Mouse (Mus musculus) erythroblast, adult 5-6 weeks (primary cell): Measurements from ENCODE around the gene Vmn1r171. TPM values are rescaled to one million over a fixed set of nuclear protein-coding genes. Genes with fewer than 3 reads are reported as not detected.
"Not testable (repeated sequence)": the region's sequence is repeated elsewhere in the genome, so short reads cannot be mapped to it uniquely, and the experiment has no call there.

ENCODE experiments used
- ATAC-seq: replicated peaks from 2 replicates; pipeline ENCODE4 v1.8.0; 2016; ENCODE audit warnings: moderate number of reproducible peaks, mild to moderate bottlenecking, moderate TSS enrichment, inconsistent platforms; ENCODE audit not compliant: poor library complexity, low FRiP score, severe bottlenecking
- total RNA-seq, 2 experiments: library from RNA; stranded (forward) in 1 of 2; stranded (reverse) in 1 of 2; fragments of 150-400 nt in 1 of 2; fragments of 200-764, 138-1000 nt in 1 of 2; gene quantifications; 2 replicates each; pipeline versions ENCODE4 v1.2.3 to v1.2.4; 2015 to 2017; ENCODE audit warnings: low replicate concordance in 2 of 2

Gene Vmn1r171
- total RNA-seq (2015; ENCODE audit: low replicate concordance) (not detected in 2 replicates), total RNA-seq (2017; ENCODE audit: low replicate concordance) (not detected in 2 replicates)

DNA sequence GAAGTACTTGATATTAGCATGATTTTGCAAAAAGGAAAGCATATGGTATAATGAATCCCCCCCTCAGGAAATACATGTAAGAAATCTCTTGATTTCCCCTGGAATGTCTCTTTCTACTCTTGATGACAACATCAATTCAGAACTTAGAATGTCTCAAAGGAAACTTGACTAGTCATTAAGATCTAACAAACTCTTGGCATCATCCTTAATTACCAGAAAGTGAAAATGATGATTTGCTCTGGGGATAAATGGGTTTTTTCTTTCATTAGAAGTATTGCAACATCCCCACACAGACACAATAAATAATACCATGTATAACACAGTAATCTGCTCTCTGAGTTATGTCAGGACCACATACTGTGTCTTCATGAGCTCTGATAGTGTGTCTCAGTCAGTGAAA is at the start of gene Vmn1r171:
Vmn1r171 (plus strand) TSS at position 301 of the 400 bp plus-strand sequence.
- no peak for ATAC-seq

DNA sequence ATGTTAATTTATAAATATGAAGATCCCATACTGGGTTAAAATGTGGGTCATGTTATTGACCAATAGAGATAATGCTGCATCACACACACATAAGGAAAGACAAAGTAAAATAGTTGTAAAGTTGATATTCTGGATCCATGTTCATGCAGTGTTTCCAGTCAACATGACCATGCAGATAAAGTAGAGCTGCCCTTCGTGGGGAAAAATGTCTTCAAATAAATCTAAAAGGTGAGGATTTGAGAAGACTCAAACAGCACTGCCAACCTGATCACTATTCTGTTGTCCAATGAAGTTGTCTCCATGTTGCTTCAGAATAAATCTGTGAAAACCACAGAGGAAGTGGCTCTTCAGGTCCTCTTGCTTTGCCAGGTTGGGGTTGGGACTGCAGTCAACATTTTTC is 24.6 kb upstream of the Vmn1r171 start, which contains the start of gene Vmn1r170:
Vmn1r170 (plus strand) TSS at position 301 of the 400 bp plus-strand sequence.
- ATAC-seq, result not testable (repeated sequence)

DNA sequence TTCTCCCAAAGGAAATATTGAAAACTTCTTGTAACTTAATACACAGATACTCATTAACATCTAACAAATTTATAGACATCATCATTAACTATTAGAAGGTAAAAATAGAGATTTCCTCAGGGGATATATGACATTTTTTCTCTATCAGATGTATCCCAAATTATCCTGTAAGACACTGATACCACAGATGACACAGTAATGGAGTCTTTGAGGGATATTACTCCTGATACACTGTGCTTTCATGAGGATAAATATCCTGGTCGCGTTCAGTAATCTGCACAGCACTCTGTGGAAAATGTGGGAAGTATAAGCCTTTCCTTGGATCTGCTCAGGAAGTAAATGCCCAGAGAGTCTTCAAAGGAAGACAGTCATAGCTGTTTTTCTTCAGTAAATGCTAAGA is 27.5 kb downstream of the Vmn1r171 start, which contains the start of gene Vmn1r172:
Vmn1r172 (plus strand) TSS at position 301 of the 400 bp plus-strand sequence.
- no peak for ATAC-seq

Other genes starting within 250 kb of the Vmn1r171 start
- not detected in 2 replicates for gene Nlrp5, start 244.8 kb upstream of the Vmn1r171 start, total RNA-seq (2015; ENCODE audit: low replicate concordance)
- gene Nlrp5, start 244.8 kb upstream of the Vmn1r171 start, total RNA-seq (2017; ENCODE audit: low replicate concordance), result not detected in 2 replicates
- gene Vmn1r167, start 123.5 kb upstream of the Vmn1r171 start, total RNA-seq (2015; ENCODE audit: low replicate concordance), result not detected in 2 replicates
- not detected in 2 replicates for gene Vmn1r167, start 123.5 kb upstream of the Vmn1r171 start, total RNA-seq (2017; ENCODE audit: low replicate concordance)
- gene Vmn1r168, start 91.0 kb upstream of the Vmn1r171 start, total RNA-seq (2015; ENCODE audit: low replicate concordance), result not detected in 2 replicates
- gene Vmn1r168, start 91.0 kb upstream of the Vmn1r171 start, total RNA-seq (2017; ENCODE audit: low replicate concordance), result 0.14 TPM in 1 of 2 replicates, not detected in the other
- gene Vmn1r169, start 55.2 kb upstream of the Vmn1r171 start, total RNA-seq (2015; ENCODE audit: low replicate concordance), result not detected in 2 replicates
- not detected in 2 replicates for gene Vmn1r169, start 55.2 kb upstream of the Vmn1r171 start, total RNA-seq (2017; ENCODE audit: low replicate concordance)
- gene Vmn1r170, start 24.5 kb upstream of the Vmn1r171 start, total RNA-seq (2015; ENCODE audit: low replicate concordance), result not detected in 2 replicates
- not detected in 2 replicates for gene Vmn1r170, start 24.5 kb upstream of the Vmn1r171 start, total RNA-seq (2017; ENCODE audit: low replicate concordance)
- not detected in 2 replicates for gene Vmn1r172, start 27.6 kb downstream of the Vmn1r171 start, total RNA-seq (2015; ENCODE audit: low replicate concordance)
- not detected in 2 replicates for gene Vmn1r172, start 27.6 kb downstream of the Vmn1r171 start, total RNA-seq (2017; ENCODE audit: low replicate concordance)
- not detected in 2 replicates for gene Vmn1r173, start 70.0 kb downstream of the Vmn1r171 start, total RNA-seq (2015; ENCODE audit: low replicate concordance)
- 0.09 TPM in 1 of 2 replicates, not detected in the other for gene Vmn1r173, start 70.0 kb downstream of the Vmn1r171 start, total RNA-seq (2017; ENCODE audit: low replicate concordance)
- gene Vmn1r174, start 121.5 kb downstream of the Vmn1r171 start, total RNA-seq (2015; ENCODE audit: low replicate concordance), result not detected in 2 replicates
- gene Vmn1r174, start 121.5 kb downstream of the Vmn1r171 start, total RNA-seq (2017; ENCODE audit: low replicate concordance), result 0.14 TPM in 1 of 2 replicates, not detected in the other
- gene Vmn1r175, start 179.9 kb downstream of the Vmn1r171 start, total RNA-seq (2015; ENCODE audit: low replicate concordance), result not detected in 2 replicates
- gene Vmn1r175, start 179.9 kb downstream of the Vmn1r171 start, total RNA-seq (2017; ENCODE audit: low replicate concordance), result not detected in 2 replicates
- not detected in 2 replicates for gene Vmn1r176, start 206.7 kb downstream of the Vmn1r171 start, total RNA-seq (2015; ENCODE audit: low replicate concordance)
- gene Vmn1r176, start 206.7 kb downstream of the Vmn1r171 start, total RNA-seq (2017; ENCODE audit: low replicate concordance), result not detected in 2 replicates
- gene Vmn1r177, start 235.7 kb downstream of the Vmn1r171 start, total RNA-seq (2015; ENCODE audit: low replicate concordance), result not detected in 2 replicates
- not detected in 2 replicates for gene Vmn1r177, start 235.7 kb downstream of the Vmn1r171 start, total RNA-seq (2017; ENCODE audit: low replicate concordance)